11 mouse cellular contexts compared by ENCODE assay signal in genomic region chr9:37400585-37400984, GRCm38 (mm10). TPM values are rescaled to one million over a fixed set of nuclear protein-coding genes. Genes with fewer than 3 reads are reported as not detected.
A peak's percentile ranks its signal among the peaks of the same experiment; 100 is the strongest.
DNase-seq lines count a peak whose midpoint lies in the region; TF ChIP-seq lines count a peak whose summit lies in the region.
"Had no signal": no experiment of that assay in that cellular context is flagged by ENCODE, and none has a peak within 500 bp of the region (broad histone marks: within the 10 kb centered on the region; RNA-seq: fewer than 3 reads in every experiment).

No protein-coding gene starts in this region.

- 0 out of 2 replicates have a peak, but pooled peaks have one; percentile 16 for TF ChIP-seq POLR2A in lung, adult 2 months (IDR thresholded peaks at IDR 0.05; ENCODE audit: borderline replicate concordance, extremely low read depth, low read depth, low read length)

- 49% methylated on average over 2 of the region's 2 CpGs for WGBS in lung, adult 2 months

- no peak for TF ChIP-seq CTCF in lung, adult 2 months (IDR thresholded peaks at IDR 0.05; ENCODE audit: insufficient read depth, low read length)

- intact Hi-C loops in heart, postnatal 25 days (cut with DNase I) = loop anchor here (5.0 kb wide), 1 partner anchor 33 kb away; the partner anchor contains the start of gene Hepacam

- H3K4me1 ChIP-seq in lung, adult 2 months (ENCODE audit: control insufficient read depth, insufficient read depth, low read length) = peaks cover 2% of the 10 kb centered on the region
- H3K4me1 ChIP-seq: embryonic facial prominence, embryonic 13.5 days; midbrain, embryonic 12.5 days had no signal

- peak; percentile 8 for DNase-seq in embryo, embryonic 10.5 days (ENCODE audit: low spot score)
- DNase-seq in embryo, embryonic 9.5 days (ENCODE audit: extremely low spot score) = no peak
- peak; percentile 52 for DNase-seq in adrenal gland, postnatal 14 days
- peak; percentile 49 for DNase-seq in heart, postnatal 25 days (ENCODE audit: low spot score)
- no peak for DNase-seq in lung, adult 2 months
- DNase-seq in right cerebral cortex, adult 18-20 months = no peak
- no peak for DNase-seq in right cerebral cortex, postnatal 14 days
- DNase-seq in gastrocnemius, adult 18-20 months (ENCODE audit: low spot score) = no peak

- no peak overlapping the region for H3K4me3 ChIP-seq in lung, adult 2 months (replicated peaks; ENCODE audit: extremely low read depth, low read depth, low read length)
- H3K4me3 ChIP-seq: embryonic facial prominence, embryonic 13.5 days; midbrain, embryonic 12.5 days had no signal

RNA-seq across cellular contexts. Expression of gene Robo4, which starts 1.1 kb away (rescaled TPM):
- 30.9 and 37.3 TPM in 2 replicates for total RNA-seq in adrenal gland, postnatal 14 days (2021)
- total RNA-seq in heart, postnatal 25 days (2021) = 10 to 100 TPM; 29.7 to 30.1 TPM
- polyA plus RNA-seq in lung, adult 2 months (2012; rRNA removed) = 67.8 and 88.4 TPM in 2 replicates
- 10 to 100 TPM in 1 of 2 experiments, 1 to 10 TPM in 1; 6.4 to 10.1 TPM for total RNA-seq in gastrocnemius, adult 18-20 months (2021)

RNA-seq across cellular contexts. Expression of gene Robo3, which starts 32.5 kb away (rescaled TPM):
- 0.30 and 0.53 TPM in 2 replicates for total RNA-seq in adrenal gland, postnatal 14 days (2021)
- total RNA-seq in heart, postnatal 25 days (2021) = not detected
- polyA plus RNA-seq in lung, adult 2 months (2012; rRNA removed) = 0.07 and 0.22 TPM in 2 replicates
- not detected for total RNA-seq in gastrocnemius, adult 18-20 months (2021)
- polyA plus RNA-seq: stomach, embryonic 14.5 days had no signal

RNA-seq across cellular contexts. Expression of gene Hepacam, which starts 33.4 kb away (rescaled TPM):
- 0.26 TPM in 2 replicates for total RNA-seq in adrenal gland, postnatal 14 days (2021)
- not detected for total RNA-seq in heart, postnatal 25 days (2021)
- 2.0 and 2.9 TPM in 2 replicates for polyA plus RNA-seq in lung, adult 2 months (2012; rRNA removed)
- total RNA-seq in gastrocnemius, adult 18-20 months (2021) = under 1 TPM; 0.11 to 0.17 TPM
- polyA plus RNA-seq: embryonic facial prominence, embryonic 13.5 days; stomach, embryonic 14.5 days had no signal

RNA-seq across cellular contexts. Expression of gene Ccdc15, which starts 52.4 kb away (rescaled TPM):
- 2.9 and 4.2 TPM in 2 replicates for total RNA-seq in adrenal gland, postnatal 14 days (2021)
- total RNA-seq in heart, postnatal 25 days (2021) = 1 to 10 TPM; 1.3 to 1.5 TPM
- 1.7 and 2.1 TPM in 2 replicates for polyA plus RNA-seq in lung, adult 2 months (2012; rRNA removed)
- total RNA-seq in gastrocnemius, adult 18-20 months (2021) = 1 to 10 TPM; 1.5 TPM

Comparison
In these comparisons a context has a peak if more than half of its experiments do, and no peak if none do; other contexts are left out.
1. DNase-seq: peak in embryo, embryonic 10.5 days (single experiment), adrenal gland, postnatal 14 days (single experiment) and heart, postnatal 25 days (single experiment); none in embryo, embryonic 9.5 days (single experiment), lung, adult 2 months (single experiment), right cerebral cortex, adult 18-20 months (single experiment), right cerebral cortex, postnatal 14 days (single experiment) and gastrocnemius, adult 18-20 months (single experiment).